Mouse (Mus musculus) heart, postnatal 25 days (tissue): Measurements from ENCODE around the gene Kmt2d. TPM values are rescaled to one million over a fixed set of nuclear protein-coding genes. Genes with fewer than 3 reads are reported as not detected.
A peak's percentile ranks its signal among the peaks of the same experiment; 100 is the strongest.

Experiments used
- DNase-seq: peaks from one replicate; pipeline ENCODE4 v3.0.0; 2022; ENCODE audit warnings: low spot score
- intact Hi-C: fragments of 180-260 bp; cut with DNase I; formaldehyde crosslinking; loops from one replicate; pipeline ENCODE4 v1.15.1; 2025
- total RNA-seq, 2 experiments: library from RNA; stranded (reverse); gene quantifications; 2 replicates each; pipeline ENCODE4 v1.2.3; 2021

The Kmt2d gene
- total RNA-seq, 2 experiments from 2014 or later: 52.1 to 57.7 TPM

- no peak for DNase-seq
These were observed 21.1 kb upstream of the Kmt2d start for GRCm38 (mm10) chr15:98891907-98892606.

GRCm38 (mm10) chr15:98891198-98891742, 20.3 kb upstream of the Kmt2d start:
- intact Hi-C loops: no loop called here
- DNase-seq: no peak

More at GRCm38 (mm10) chr15:98891907-98892606, 21.1 kb upstream of the Kmt2d start:
- intact Hi-C loops: loop anchor here (2.0 kb wide), 2 partner anchors 37 to 103 kb away; no protein-coding TSS in a partner anchor

GRCm38 (mm10) chr15:98887526-98887925, 16.5 kb upstream of the Kmt2d start:
- intact Hi-C loops: no loop called here
- DNase-seq: no peak

GRCm38 (mm10) chr15:98886667-98887387, 15.8 kb upstream of the Kmt2d start:
- intact Hi-C loops: no loop called here
- DNase-seq: no peak

- intact Hi-C loops: loop anchor here (5.0 kb wide), 1 partner anchor 33 kb away; the partner anchor contains the start of gene Lmbr1l
- no peak for DNase-seq
These were observed 13.1 kb upstream of the Kmt2d start for GRCm38 (mm10) chr15:98884106-98884505.

GRCm38 (mm10) chr15:98883661-98884060, 12.7 kb upstream of the Kmt2d start:
- DNase-seq: no peak
- intact Hi-C loops: loop anchor here (5.0 kb wide), 1 partner anchor 34 kb away; the partner anchor contains the start of gene Lmbr1l

GRCm38 (mm10) chr15:98881656-98882008, 10.6 kb upstream of the Kmt2d start:
- intact Hi-C loops: loop anchor here (5.0 kb wide), 1 partner anchor 36 kb away; the partner anchor contains the start of gene Lmbr1l

GRCm38 (mm10) chr15:98880978-98881655, 10.1 kb upstream of the Kmt2d start:
- peak; percentile 84 for DNase-seq
- intact Hi-C loops: loop anchor here (5.0 kb wide), 1 partner anchor 36 kb away; the partner anchor contains the start of gene Lmbr1l

More at GRCm38 (mm10) chr15:98881656-98882008, 10.6 kb upstream of the Kmt2d start:
- no peak for DNase-seq

GRCm38 (mm10) chr15:98877331-98877730, 6.3 kb upstream of the Kmt2d start:
- DNase-seq: no peak
- intact Hi-C loops: loop anchor here (1.0 kb wide), 1 partner anchor 51 kb away; no protein-coding TSS in a partner anchor

GRCm38 (mm10) chr15:98871916-98872888, 1.2 kb upstream of the Kmt2d start:
- DNase-seq: peak; percentile 87
- intact Hi-C loops: no loop called here

GRCm38 (mm10) chr15:98870179-98871069, 580 bp downstream of the Kmt2d start:
- DNase-seq: no peak
- intact Hi-C loops: no loop called here

GRCm38 (mm10) chr15:98869342-98870178, 1.4 kb downstream of the Kmt2d start:
- DNase-seq: no peak
- intact Hi-C loops: no loop called here

GRCm38 (mm10) chr15:98868346-98869063, 2.5 kb downstream of the Kmt2d start:
- intact Hi-C loops: no loop called here
- DNase-seq: no peak

- no peak for DNase-seq
- intact Hi-C loops: loop anchor here (2.0 kb wide), 1 partner anchor 33 kb away; no protein-coding TSS in a partner anchor
These were observed 3.7 kb downstream of the Kmt2d start for GRCm38 (mm10) chr15:98867321-98867720.

GRCm38 (mm10) chr15:98866501-98866900, 4.5 kb downstream of the Kmt2d start:
- DNase-seq: no peak
- intact Hi-C loops: loop anchor here (2.0 kb wide), 1 partner anchor 32 kb away; no protein-coding TSS in a partner anchor

GRCm38 (mm10) chr15:98865771-98866170, 5.2 kb downstream of the Kmt2d start:
- intact Hi-C loops: loop anchor here (2.0 kb wide), 1 partner anchor 31 kb away; no protein-coding TSS in a partner anchor
- DNase-seq: no peak
